Mouse (Mus musculus): ENCODE data around the gene Gucy2e. TPM values are rescaled to one million over a fixed set of nuclear protein-coding genes. Genes with fewer than 3 reads are reported as not detected.

The Gucy2e gene
- polyA plus RNA-seq, 1 experiment, result not detected

GRCm38 (mm10) chr11:69218661-69219060, 18.2 kb downstream of the Gucy2e start:
- H3K9me3 ChIP-seq (replicated peaks; ENCODE audit: control insufficient read depth, insufficient read depth, low read length, poor library complexity, severe bottlenecking), result no peaks in the 10 kb centered on the region
- H3K36me3 ChIP-seq (ENCODE audit: control insufficient read depth, insufficient read depth, low read length, poor library complexity, severe bottlenecking), result no peaks in the 10 kb centered on the region
- no peak overlapping the region for H3K4me3 ChIP-seq (ENCODE audit: low read depth, low read length)
- H3K9ac ChIP-seq (ENCODE audit: low read depth, poor library complexity, severe bottlenecking), result no peak overlapping the region
- H3K27me3 ChIP-seq (ENCODE audit: control insufficient read depth, insufficient read depth, low read length, poor library complexity, severe bottlenecking), result 0 out of 2 replicates have a peak, but pooled peaks cover 1% of the 10 kb centered on the region
- no peaks in the 10 kb centered on the region for H3K4me1 ChIP-seq (ENCODE audit: control insufficient read depth, insufficient read depth, low read length)
- no peak overlapping the region for H3K27ac ChIP-seq (ENCODE audit: insufficient read depth, low read length)
- TF ChIP-seq CTCF (IDR thresholded peaks at IDR 0.05; ENCODE audit: low read depth, low read length) (no peak), POLR2A (IDR thresholded peaks at IDR 0.05; ENCODE audit: insufficient read depth, low read length) (no peak), EP300 (IDR thresholded peaks at IDR 0.05; ENCODE audit: insufficient read depth, low read depth, low read length) (no peak)

GRCm38 (mm10) chr11:69217411-69217810, 19.4 kb downstream of the Gucy2e start:
- TF ChIP-seq EP300 (IDR thresholded peaks at IDR 0.05; ENCODE audit: insufficient read depth, low read depth, low read length), result no peak
- TF ChIP-seq POLR2A (IDR thresholded peaks at IDR 0.05; ENCODE audit: insufficient read depth, low read length), result no peak
- TF ChIP-seq CTCF (IDR thresholded peaks at IDR 0.05; ENCODE audit: low read depth, low read length), result no peak
- H3K4me1 ChIP-seq (ENCODE audit: control insufficient read depth, insufficient read depth, low read length), result no peaks in the 10 kb centered on the region
- no peak overlapping the region for H3K4me3 ChIP-seq (ENCODE audit: low read depth, low read length)
- H3K36me3 ChIP-seq (ENCODE audit: control insufficient read depth, insufficient read depth, low read length, poor library complexity, severe bottlenecking), result no peaks in the 10 kb centered on the region
- no peaks in the 10 kb centered on the region for H3K9me3 ChIP-seq (replicated peaks; ENCODE audit: control insufficient read depth, insufficient read depth, low read length, poor library complexity, severe bottlenecking)
- no peak overlapping the region for H3K9ac ChIP-seq (ENCODE audit: low read depth, poor library complexity, severe bottlenecking)
- no peak overlapping the region for H3K27ac ChIP-seq (ENCODE audit: insufficient read depth, low read length)
- H3K27me3 ChIP-seq (ENCODE audit: control insufficient read depth, insufficient read depth, low read length, poor library complexity, severe bottlenecking), result 0 out of 2 replicates have a peak, but pooled peaks cover 1% of the 10 kb centered on the region

GRCm38 (mm10) chr11:69211431-69211830, 25.4 kb downstream of the Gucy2e start:
- Histone ChIP-seq H3K27me3 (ENCODE audit: control insufficient read depth, insufficient read depth, low read length, poor library complexity, severe bottlenecking) (no peaks in the 10 kb centered on the region), H3K27ac (ENCODE audit: insufficient read depth, low read length) (no peak overlapping the region), H3K9me3 (replicated peaks; ENCODE audit: control insufficient read depth, insufficient read depth, low read length, poor library complexity, severe bottlenecking) (no peaks in the 10 kb centered on the region), H3K4me3 (ENCODE audit: low read depth, low read length) (no peak overlapping the region), H3K9ac (ENCODE audit: low read depth, poor library complexity, severe bottlenecking) (no peak overlapping the region), H3K36me3 (ENCODE audit: control insufficient read depth, insufficient read depth, low read length, poor library complexity, severe bottlenecking) (no peaks in the 10 kb centered on the region), H3K4me1 (ENCODE audit: control insufficient read depth, insufficient read depth, low read length) (no peaks in the 10 kb centered on the region)
- no peak for TF ChIP-seq POLR2A (IDR thresholded peaks at IDR 0.05; ENCODE audit: insufficient read depth, low read length)
- TF ChIP-seq CTCF (IDR thresholded peaks at IDR 0.05; ENCODE audit: low read depth, low read length), result no peak
- TF ChIP-seq EP300 (IDR thresholded peaks at IDR 0.05; ENCODE audit: insufficient read depth, low read depth, low read length), result no peak

- no peaks in the 10 kb centered on the region for H3K9me3 ChIP-seq (replicated peaks; ENCODE audit: control insufficient read depth, insufficient read depth, low read length, poor library complexity, severe bottlenecking)
- TF ChIP-seq POLR2A (IDR thresholded peaks at IDR 0.05; ENCODE audit: insufficient read depth, low read length) (no peak), CTCF (IDR thresholded peaks at IDR 0.05; ENCODE audit: low read depth, low read length) (no peak)
- no peaks in the 10 kb centered on the region for H3K27me3 ChIP-seq (ENCODE audit: control insufficient read depth, insufficient read depth, low read length, poor library complexity, severe bottlenecking)
- no peak overlapping the region for H3K9ac ChIP-seq (ENCODE audit: low read depth, poor library complexity, severe bottlenecking)
- H3K36me3 ChIP-seq (ENCODE audit: control insufficient read depth, insufficient read depth, low read length, poor library complexity, severe bottlenecking), result no peaks in the 10 kb centered on the region
- H3K4me1 ChIP-seq (ENCODE audit: control insufficient read depth, insufficient read depth, low read length), result no peaks in the 10 kb centered on the region
- H3K4me3 ChIP-seq (ENCODE audit: low read depth, low read length), result no peak overlapping the region
- H3K27ac ChIP-seq (ENCODE audit: insufficient read depth, low read length), result no peak overlapping the region
Observed at GRCm38 (mm10) chr11:69202469-69203230, 34.2 kb downstream of the Gucy2e start.

GRCm38 (mm10) chr11:69200231-69200630, 36.6 kb downstream of the Gucy2e start:
- H3K27me3 ChIP-seq (ENCODE audit: control insufficient read depth, insufficient read depth, low read length, poor library complexity, severe bottlenecking), result no peaks in the 10 kb centered on the region
- H3K4me3 ChIP-seq (ENCODE audit: low read depth, low read length), result no peak overlapping the region
- no peaks in the 10 kb centered on the region for H3K4me1 ChIP-seq (ENCODE audit: control insufficient read depth, insufficient read depth, low read length)
- H3K9ac ChIP-seq (ENCODE audit: low read depth, poor library complexity, severe bottlenecking), result no peak overlapping the region
- no peak overlapping the region for H3K27ac ChIP-seq (ENCODE audit: insufficient read depth, low read length)
- TF ChIP-seq CTCF (IDR thresholded peaks at IDR 0.05; ENCODE audit: low read depth, low read length), result no peak
- no peaks in the 10 kb centered on the region for H3K36me3 ChIP-seq (ENCODE audit: control insufficient read depth, insufficient read depth, low read length, poor library complexity, severe bottlenecking)
- H3K9me3 ChIP-seq (replicated peaks; ENCODE audit: control insufficient read depth, insufficient read depth, low read length, poor library complexity, severe bottlenecking), result no peaks in the 10 kb centered on the region

GRCm38 (mm10) chr11:69199251-69199650, 37.6 kb downstream of the Gucy2e start:
- H3K9me3 ChIP-seq (replicated peaks; ENCODE audit: control insufficient read depth, insufficient read depth, low read length, poor library complexity, severe bottlenecking), result no peaks in the 10 kb centered on the region
- H3K36me3 ChIP-seq (ENCODE audit: control insufficient read depth, insufficient read depth, low read length, poor library complexity, severe bottlenecking), result no peaks in the 10 kb centered on the region
- H3K27me3 ChIP-seq (ENCODE audit: control insufficient read depth, insufficient read depth, low read length, poor library complexity, severe bottlenecking), result no peaks in the 10 kb centered on the region
- H3K9ac ChIP-seq (ENCODE audit: low read depth, poor library complexity, severe bottlenecking), result no peak overlapping the region
- TF ChIP-seq POLR2A (IDR thresholded peaks at IDR 0.05; ENCODE audit: insufficient read depth, low read length), result no peak
- H3K27ac ChIP-seq (ENCODE audit: insufficient read depth, low read length), result no peak overlapping the region
- H3K4me3 ChIP-seq (ENCODE audit: low read depth, low read length), result no peak overlapping the region
- no peaks in the 10 kb centered on the region for H3K4me1 ChIP-seq (ENCODE audit: control insufficient read depth, insufficient read depth, low read length)

Data from ES-Bruce4 (cell line).